Mouse (Mus musculus) heart, postnatal 10 days (tissue): ENCODE data around the gene Mboat2. TPM values are rescaled to one million over a fixed set of nuclear protein-coding genes. Genes with fewer than 3 reads are reported as not detected.

Experiments used
- DNase-seq, 2 experiments: peaks; one replicate each; pipeline ENCODE4 v3.0.0; 2021
- intact Hi-C: fragments of 180-260 bp; cut with DNase I; formaldehyde crosslinking; loops from one replicate; pipeline ENCODE4 v1.15.1; 2025
- total RNA-seq, 2 experiments: library from RNA; stranded (reverse); gene quantifications; 2 replicates each; pipeline ENCODE4 v1.2.3; 2021

Gene Mboat2
- total RNA-seq, 2 experiments from 2014 or later, result 17.3 to 18.3 TPM

DNA sequence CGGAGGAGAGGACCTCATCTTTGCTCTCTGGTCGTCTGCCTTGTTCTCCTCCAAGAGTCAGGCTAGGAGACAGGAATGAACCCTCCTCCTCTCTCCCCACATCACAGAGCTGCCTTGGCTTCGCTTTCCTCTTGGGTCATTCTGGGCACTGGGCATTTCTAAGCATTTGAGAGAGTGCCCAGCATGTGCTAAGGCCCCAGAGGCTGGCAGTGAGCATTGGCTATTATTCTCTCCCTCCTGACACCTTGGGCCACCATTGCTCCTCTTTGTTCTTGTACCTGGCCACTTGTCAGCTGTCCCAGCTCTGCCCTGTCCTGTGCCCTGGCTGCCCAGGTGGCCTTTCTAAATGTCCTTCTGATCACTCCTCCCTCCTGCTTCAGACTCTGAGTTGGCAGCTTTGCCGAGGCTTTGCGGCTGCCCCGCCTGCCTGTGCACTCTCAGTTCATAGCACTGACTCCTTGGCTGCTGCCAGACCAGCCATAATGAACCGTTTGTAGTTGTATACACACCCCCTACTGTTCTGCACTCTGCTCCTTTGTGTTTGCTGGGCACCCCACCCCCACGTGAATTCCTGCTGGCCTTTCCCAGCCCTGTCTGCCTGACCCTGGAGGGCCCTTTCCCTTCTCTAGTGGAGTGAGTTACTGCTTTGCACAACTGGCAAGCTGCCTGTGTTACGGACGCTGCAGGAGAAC is 63.2 kb downstream of the Mboat2 start:
- intact Hi-C loops, result loop anchor here (2.0 kb wide), 1 partner anchor 49 kb away; no protein-coding TSS in a partner anchor
- DNase-seq, result peak; percentile 27 to 33

DNA sequence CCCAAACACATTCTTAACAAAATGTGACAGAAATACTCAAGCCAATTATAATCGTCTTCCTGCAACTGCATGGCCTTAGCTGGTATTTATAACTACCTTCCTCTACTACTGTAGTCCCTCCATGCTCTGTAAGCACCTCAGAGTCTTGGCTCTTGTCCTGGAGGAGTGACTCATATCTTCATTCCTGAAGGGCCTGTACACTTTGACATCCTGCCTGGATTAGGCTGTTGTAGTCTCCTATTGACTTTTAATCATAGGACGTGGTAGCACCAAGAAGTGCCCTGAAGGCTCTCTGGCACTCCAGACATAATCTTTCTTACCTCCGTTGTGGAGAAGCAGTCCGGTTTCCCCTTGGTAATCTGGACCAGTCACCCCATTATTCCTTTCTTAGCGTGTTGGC is 64.7 kb downstream of the Mboat2 start:
- intact Hi-C loops, result loop anchor here (2.0 kb wide), 1 partner anchor 51 kb away; no protein-coding TSS in a partner anchor
- peak; percentile 49 to 63 for DNase-seq

DNA sequence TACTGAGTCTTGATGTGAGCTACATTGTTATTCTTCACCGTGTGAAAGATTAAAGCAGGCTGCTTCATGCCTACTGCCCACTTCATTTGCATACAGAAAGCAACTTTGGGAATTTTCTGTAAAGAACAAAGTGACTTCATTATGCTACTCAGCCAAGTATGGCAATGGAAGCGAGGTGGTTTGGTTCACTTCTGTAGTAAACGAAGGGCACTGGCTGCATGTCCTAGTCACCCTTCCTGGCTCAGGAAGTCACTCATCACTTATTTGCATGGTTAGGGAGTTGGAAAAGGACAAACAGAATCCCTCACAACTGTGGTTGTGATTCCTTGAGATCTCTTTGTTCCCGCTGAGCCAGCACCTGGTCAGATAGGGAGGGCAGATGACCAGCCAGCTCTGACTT is 66.7 kb downstream of the Mboat2 start:
- intact Hi-C loops, result no loop called here
- DNase-seq, result no peak

DNA sequence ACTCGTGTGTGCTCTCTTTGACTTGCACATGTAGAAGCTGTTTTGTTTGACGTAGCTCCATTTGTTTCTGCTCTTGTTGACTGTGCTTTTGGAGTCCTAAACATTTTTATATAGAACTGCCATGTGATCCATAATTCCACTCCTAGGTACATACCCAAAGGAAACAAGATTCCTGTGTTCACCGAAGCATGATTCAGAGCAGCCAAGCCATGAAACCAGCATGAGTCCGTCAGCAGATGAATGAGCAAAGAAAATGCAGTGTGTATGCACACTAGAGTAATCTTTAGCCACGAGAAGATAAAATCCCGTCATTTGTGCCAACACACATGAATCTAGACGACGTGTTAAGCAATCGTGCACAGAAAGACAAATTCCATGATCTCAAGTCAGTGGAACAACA is 67.5 kb downstream of the Mboat2 start:
- no peak for DNase-seq
- intact Hi-C loops, result no loop called here

DNA sequence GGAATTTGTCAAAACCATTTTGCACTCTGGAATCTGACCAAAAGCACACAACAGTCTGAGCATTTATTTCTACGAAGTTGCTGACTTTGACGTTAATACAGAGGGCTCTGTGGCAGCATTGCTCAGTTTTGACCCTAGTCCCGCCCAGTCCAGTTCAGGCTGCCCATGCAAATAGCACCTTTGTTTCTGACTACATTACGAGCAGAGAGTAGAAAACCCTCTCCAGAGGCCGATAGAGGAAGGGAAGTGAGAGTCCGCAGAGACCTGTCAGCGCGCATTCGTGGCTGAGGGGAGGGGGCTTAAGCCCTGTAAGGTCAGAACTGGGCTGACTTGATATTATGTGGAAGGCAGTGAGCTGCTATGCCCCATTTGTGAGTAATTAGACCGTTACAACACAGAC is 69.0 kb downstream of the Mboat2 start:
- intact Hi-C loops, result no loop called here
- no peak for DNase-seq

DNA sequence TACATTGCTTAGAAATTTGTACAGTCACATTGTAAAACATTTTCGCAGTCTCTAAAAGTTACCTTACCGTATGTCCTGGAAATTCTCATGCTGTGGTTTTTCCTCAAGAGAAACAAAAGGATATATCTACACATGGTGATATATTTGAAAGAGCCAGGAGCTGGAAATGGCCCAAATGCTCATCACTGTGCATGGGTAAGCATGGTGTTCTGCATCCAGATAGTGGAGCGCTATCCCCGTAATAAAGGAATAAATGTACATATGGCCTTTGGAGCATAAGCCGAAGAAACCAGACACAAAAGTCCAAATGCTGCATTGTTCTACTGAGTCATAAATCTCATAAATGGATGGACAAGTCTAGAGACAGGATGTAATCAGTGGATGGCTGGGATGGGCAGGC is 72.1 kb downstream of the Mboat2 start:
- no peak for DNase-seq
- intact Hi-C loops, result no loop called here

DNA sequence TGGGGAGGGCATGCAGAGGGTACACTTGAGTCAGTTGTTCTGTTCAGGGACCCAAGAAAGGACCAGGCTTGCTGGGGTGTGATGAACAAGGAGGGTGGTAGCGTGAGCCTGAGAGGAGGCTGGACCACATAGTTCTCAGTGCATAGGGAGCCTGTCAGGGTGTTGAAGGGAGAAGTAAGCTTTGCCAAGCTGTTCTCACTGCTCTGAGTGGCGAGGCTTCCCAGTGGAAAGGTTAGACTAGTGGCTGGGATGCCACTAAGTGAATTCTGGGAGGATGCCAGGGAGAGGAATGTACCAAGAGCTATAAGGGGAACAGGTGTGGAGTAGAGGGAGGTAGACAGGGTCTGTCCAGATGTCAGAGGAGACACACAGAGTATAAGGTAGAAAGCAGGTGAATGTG is 77.2 kb downstream of the Mboat2 start:
- DNase-seq, result peak in 1 of 2 experiments; percentile 19
- intact Hi-C loops, result loop anchor here (5.0 kb wide), 1 partner anchor 66 kb away; no protein-coding TSS in a partner anchor

DNA sequence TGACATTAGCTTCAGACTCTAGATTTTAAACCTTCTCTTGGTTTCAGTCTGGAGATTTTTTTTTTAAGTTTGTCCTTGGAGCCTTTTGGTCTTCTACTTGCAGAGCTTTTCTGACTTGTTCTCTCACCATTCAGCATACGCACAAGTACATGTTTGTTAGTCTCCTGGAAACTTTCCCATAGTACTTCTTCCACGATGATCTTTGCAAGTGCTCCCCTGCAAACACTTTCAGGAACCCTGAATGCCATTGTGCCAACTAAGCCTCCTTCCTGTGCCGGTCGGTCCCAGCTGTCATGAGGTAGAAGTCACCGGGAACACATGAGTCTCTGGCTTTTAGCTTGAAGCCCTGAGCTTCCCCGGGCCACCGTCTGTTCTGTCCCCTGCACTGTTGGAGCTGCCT is 79.0 kb downstream of the Mboat2 start:
- intact Hi-C loops, result loop anchor here (5.0 kb wide), 1 partner anchor 67 kb away; no protein-coding TSS in a partner anchor
- DNase-seq, result no peak

DNA sequence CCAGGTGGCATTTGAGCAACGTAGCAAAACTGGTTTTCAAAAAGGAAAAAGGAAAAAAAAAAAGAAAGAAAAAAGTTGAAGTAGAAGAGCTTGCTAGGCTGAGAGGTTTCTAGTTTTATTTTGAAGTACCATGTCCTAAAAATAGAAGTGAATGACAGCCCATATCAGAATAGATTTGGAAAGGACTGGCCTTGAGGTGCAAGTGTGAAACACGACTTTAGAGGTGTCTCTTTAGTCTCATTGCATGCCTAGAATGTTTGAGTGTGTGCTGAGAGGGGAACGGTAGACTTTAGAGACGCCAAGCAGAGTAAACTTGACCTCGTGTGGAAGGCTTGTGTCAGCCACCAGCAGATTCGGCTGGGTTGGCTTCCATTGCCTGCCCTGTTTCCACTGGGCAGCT is 81.5 kb downstream of the Mboat2 start:
- DNase-seq, result peak in 1 of 2 experiments; percentile 27
- intact Hi-C loops, result no loop called here

DNA sequence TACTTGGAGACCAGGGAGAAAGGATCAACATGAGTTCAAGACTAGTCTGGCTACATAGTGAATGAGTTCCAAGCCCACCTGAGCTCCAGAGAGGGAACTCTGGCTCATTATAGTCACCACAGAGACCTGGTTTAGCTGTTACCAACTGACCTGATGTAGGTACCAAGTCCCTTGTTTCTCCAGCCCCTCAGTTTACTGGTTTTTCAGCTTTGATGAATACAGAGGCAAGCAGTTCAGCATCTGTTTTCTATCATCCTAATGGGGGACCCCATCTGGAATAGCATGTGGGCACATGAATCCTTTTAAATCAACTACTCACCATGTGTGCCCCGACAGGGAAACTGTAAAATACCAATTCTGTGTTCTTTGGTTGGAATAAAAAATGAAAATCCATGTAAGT is 82.2 kb downstream of the Mboat2 start:
- intact Hi-C loops, result no loop called here
- no peak for DNase-seq

DNA sequence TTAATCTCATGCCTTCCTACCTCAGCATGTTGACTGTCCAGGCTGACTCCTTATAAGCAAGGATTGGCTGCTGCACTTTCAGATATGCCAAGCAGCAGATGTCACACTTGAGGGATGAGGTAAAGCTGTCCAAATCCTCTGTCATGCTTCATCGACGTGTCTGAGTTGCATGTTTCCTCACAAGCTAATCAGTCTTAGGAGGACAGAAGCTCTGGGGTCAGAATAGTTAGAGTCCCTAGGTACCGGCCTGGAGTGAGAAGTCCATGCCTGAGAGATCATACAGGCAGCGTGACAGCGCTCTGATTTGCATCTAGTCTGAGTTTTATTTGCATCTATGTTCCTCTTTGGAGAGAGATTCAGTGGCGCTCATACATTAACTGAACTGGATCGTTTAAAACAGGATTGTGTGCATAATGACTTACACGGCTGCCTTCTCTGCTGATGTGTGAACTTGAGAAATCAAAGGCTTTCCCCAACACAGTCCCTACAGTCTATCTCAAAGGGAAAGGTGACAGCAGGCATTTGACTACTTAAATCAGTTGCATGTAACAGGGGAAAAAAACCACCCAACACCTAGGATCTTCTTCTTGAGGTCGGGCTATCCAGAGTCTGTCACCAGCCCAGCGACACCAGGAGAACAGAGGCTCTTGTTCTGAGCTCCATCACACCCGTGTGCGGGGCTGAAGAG is 88.0 kb downstream of the Mboat2 start:
- intact Hi-C loops, result no loop called here
- no peak for DNase-seq

DNA sequence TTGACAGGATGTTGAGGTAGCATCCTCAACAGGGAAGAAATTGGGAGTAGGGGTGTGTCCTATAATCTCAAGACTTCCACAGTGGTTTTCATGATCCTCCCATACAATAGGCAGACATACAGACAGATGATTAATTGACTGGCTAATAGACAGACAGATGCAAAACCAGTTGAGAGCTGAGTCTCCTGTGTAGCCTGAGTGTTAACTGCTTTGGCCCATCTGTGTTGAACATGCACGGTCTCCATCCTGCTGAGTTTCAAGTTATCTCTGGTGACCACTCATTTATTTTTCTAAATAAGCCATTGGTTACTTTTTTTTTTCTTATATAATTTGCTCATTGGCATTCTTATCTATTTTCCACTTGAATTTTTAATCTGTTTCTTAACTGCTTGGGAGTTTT is 90.2 kb downstream of the Mboat2 start:
- intact Hi-C loops, result no loop called here
- DNase-seq, result no peak

DNA sequence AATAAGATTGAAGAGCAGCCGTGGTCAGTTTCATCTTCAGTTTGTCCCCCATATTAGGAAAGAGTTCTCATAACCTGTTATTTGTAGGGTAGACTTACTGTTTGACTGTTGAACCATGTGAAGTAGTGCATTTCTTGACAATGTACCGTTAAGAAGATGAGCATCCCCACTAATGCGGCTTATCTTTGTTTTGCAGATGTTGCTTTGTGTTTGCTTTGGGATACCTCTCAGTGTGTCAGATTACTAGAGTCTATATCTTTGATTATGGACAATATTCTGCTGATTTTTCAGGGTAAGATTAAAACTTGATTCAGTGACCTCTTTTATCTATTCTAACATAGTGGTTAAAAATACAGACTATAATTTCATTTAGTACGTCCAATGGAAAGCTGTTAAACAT is 93.3 kb downstream of the Mboat2 start:
- intact Hi-C loops, result no loop called here
- no peak for DNase-seq

DNA sequence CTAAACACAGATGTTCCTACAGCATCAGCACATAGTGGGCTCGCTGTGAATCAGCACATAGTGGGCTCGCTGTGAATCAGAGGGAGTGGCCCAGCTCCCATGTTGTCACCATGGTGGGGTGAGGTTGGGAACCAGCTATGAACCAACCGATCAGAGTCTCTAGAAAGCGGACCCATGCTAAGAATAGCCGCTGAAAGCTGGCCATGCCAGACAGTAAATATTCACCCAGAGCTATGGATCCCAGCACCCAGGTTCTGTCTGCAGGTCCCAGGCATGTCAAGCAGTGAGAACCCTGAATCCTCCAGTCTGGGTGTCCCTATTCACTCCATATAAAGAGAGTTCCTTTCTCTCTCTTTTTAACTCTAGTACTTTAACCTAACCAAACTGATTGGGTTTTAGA is 94.6 kb downstream of the Mboat2 start:
- intact Hi-C loops, result no loop called here
- DNase-seq, result no peak

DNA sequence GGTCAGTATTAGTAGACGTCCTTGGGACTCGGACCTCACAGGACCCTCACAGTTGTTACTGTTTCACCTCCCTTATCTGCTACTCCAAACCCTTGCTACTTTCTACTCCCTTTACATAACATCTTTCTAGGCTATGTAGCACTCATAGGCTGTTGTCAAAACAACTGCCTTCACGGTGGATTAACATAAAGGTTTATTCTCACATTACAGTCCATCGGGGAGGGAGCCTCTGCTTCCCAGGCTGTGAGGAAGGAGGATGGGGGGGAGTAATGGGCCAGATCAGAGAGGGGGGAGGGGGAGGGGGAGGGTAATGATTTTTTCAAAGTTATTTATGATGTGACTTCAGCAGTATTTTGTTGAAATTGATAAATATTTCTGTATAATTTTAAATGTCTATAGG is 95.0 kb downstream of the Mboat2 start:
- intact Hi-C loops, result no loop called here
- DNase-seq, result no peak

DNA sequence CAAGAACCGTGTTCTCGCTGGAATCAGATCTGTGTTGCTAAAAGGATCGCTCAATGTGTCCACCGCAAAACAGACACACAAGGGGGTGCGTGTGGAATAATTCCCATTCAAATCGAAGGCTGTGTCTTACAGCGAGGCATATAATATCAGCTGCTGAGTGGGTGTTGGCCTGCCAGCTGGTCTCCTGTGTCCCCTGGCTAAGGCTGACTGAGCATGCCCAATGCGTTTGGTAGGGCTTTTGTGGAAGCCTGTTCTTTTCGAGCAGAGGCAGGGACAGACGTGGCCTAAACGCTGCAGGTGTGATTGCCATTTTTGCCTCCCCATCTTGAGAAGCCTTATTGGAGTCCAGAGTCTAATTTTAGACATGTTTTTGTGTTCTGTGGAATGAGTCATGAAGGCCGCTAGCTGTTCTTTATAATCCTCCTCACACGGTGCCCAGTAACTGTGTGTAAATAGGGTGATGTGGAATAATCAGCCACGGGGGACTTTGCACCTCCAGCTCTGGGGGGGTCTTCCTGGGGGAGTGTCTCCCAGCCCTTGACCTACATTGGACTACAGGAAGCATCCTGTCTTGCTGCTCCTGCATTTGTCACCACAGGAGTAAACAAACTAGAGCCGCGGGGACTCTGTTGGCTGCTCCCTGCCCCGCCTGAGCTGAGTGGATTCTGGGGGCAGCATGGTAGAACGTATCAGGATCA is 97.5 kb downstream of the Mboat2 start:
- DNase-seq, result peak in 1 of 2 experiments; percentile 21
- intact Hi-C loops, result no loop called here

DNA sequence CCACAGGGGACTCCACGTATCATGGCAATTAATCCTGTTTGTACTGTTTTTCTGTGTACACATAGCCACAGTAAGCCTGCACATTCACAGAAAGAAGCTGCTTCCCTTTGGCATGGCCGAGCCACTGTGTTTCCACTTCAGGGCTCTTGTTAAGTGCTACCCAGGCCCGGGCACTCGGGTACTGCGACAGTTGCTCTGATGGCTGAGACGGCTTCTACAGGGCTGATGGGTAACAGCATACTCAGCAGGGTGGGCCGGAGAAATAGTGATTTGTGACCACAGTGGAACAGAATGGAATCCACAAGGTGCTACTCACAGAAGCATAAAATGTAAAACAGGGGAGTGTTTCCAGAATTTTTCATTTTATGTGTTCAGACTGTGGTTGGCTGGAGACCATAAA is 98.4 kb downstream of the Mboat2 start:
- intact Hi-C loops, result no loop called here

DNA sequence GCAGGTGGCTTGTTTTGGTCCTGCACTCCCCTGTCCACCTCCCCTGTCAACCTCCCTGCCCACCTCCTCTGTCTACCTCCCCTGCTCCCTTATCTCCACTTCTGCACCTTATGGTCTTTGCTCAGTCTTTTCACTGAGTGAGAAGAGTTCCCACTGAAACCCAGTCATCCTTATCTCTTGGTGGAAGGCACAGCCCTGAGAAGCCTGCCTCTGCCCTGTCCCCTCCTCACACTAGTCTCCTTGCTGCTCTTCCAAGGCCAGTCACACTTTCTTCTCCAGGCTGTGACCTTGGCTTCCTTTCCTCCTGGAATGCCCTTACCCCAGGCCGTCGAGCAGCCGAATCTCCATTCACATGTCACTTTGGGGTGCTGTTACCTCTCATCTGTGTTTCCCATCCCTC is 100.1 kb downstream of the Mboat2 start:
- DNase-seq, result no peak
- intact Hi-C loops, result no loop called here

More for the DNA sequence above, 98.4 kb downstream of the Mboat2 start:
- DNase-seq, result no peak

DNA sequence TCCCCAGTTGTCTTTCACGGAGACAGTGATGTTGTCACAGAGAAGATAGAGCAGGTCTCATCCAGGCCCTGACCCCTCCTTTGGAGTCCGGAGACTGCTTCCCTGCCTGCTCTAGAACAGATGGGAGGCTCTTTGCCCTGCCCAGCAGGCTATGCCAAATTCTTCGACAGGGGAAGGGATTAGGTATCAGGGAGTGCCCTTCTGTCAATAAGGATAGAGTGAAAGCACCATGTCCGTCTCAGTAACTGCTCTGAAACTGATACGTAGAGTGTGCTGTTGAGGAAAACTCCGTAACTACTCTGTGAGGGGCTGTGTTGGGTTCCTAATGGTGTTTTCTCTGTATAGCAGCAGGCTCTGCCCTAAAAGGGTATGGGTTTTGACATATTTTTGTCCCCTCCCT is 101.4 kb downstream of the Mboat2 start:
- intact Hi-C loops, result no loop called here
- no peak for DNase-seq

DNA sequence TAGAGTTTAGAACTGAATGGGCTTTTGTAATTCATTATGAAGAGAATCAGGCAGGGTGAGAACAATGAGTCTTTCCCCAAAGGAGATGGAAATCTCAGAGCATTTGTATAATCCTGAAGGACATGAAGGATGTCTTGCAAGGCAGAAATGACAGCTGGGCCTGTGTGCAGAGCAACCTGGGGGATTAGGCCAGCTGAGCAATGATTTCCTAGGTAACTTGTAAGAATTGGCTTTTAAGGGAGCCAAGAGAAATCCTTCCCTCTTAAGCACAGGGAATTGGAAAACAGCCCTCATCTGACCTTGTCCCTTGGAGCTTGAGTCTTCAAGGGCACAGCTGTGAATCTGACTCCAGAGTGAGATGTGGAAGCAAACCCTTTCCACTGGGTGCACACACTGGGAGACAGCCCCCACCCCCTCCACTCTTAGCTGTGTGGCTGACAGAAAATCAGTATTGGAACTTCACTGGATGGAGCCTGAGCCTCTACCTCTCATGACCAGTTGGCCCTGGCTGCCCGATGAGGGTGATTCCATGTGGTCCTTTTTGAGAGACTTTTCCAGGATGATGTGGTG is 102.6 kb downstream of the Mboat2 start:
- DNase-seq, result no peak
- intact Hi-C loops, result no loop called here

DNA sequence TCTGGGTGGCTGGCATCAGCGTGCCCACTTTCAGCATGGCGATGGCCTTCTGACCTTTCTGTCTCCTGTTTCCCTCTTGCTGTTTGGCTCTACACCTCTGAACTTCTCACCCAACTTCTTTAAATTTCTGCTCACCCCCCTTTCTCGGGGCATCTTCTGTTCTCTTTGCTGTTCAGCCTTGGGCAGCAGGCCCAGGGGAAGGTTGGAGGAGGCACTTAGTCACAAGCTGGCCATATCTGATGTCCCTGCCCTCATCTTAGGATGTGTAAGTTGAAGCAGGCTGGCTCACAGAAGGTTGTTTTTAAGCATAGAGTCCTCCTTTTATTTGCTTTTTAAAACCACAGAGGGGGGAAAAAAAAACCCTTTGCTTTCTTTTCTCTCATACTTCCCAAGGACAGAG is 103.3 kb downstream of the Mboat2 start:
- intact Hi-C loops, result no loop called here
- DNase-seq, result no peak
